Mouse (Mus musculus) ovary, postnatal 36 days (tissue): ENCODE results near the gene Olfr1347.
"Not testable (repeated sequence)": the region's sequence is repeated elsewhere in the genome, so short reads cannot be mapped to it uniquely, and the experiment has no call there.

ENCODE experiments used
- DNase-seq: peaks from one replicate; pipeline ENCODE4 v3.0.0; 2022; ENCODE audit warnings: low spot score, mixed read lengths

Olfr1347 gene

DNA sequence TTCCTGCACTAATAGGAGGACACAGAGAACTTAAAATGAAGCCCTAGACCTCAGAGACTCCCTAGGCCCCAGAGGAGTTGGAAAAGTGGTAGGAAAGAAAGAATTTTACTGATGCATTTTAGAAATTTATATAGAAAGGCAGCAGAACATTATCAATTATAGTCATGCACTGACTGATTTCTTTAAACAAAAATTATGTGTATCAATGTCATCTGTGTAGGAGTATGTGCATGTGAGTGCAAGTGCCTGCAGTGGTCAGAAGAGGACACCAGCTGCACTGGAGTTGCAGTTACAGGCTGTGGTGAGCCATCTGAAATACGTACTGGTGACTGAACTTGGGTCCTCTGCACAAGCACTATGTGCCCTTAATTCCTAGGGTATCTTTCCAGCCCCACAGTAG, at the start of gene Olfr1347:
TSS of gene Olfr1347 (minus strand) at position 101 of the 400 bp plus-strand sequence.
- no peak for DNase-seq

DNA sequence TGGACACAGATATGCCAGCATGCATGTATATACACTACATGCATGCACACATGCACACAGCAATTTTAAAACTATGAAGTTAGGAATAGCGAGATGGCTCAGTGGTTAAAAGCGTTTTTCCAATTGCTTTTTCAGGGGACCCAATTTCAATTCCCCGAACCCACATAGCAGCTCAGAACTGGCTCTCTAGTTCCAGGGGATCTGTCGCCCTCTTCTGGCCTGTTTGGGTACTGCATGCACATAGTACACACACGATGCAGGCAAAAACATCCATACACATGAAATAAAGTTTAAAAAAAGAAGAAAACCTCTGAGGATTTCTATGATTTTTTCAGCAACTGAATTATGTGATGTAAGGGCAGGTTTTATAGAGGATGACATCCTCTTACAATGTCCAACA, 26.6 kb upstream of the Olfr1347 start:
- no peak for DNase-seq

DNA sequence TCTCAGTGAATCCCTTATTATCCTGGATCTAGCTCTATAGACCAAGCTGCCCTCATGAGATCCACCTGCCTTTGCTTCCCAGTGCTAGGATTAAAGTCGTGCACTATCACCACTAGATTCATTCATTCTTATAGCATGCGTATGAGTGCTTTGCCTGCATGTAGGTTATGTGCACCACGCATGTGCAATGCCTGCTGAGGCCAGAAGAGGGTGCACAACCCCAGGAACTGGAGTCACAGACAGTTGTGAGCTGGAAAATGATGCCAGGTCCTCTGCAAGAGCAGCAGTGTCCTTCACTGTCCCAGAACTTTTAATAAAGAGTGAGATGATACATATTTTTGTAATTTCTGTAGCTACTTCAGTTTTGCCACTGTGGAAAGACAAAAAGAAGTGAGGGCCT, 25.4 kb upstream of the Olfr1347 start:
- no peak for DNase-seq

DNA sequence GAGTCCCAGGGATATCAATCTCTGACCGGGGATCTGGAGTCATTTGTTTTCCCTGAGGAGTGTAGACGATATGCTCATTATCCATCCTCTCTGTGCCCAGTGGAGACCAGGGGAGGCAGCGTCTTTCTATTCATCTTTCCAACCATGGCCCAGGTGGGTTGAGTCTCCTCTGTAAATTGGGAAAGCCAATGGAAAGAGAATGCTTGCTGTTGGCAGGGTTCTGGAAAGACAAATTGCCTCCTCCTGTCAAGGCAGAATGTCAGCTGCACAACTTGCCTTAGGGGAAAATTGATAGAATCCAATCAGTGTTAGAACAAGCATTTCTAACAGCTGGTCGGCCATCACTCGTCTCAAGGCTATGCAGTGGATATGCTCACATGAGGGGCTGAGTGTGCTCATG, 23.3 kb upstream of the Olfr1347 start, which contains the start of gene Olfr1349:
TSS of gene Olfr1349 (minus strand) at position 101 of the 400 bp plus-strand sequence.
- DNase-seq = no peak

DNA sequence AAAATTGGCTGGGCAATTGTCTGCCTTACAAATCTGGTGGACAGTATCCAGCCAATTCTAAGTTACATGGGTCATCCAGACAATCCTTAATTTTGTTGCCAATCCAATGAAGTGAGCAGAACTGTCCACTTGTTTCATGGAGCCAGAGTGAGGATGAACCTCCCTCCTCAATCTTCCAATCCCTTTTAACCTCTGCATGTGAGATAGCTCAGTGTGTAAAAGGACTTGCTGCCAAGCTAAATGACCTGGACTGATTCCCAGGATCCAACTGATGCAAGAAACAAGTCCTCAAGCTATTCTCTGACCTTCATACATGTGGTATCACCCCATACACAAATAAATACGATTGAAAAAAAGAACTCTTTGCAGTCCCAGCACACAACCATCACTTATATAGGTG, 22.1 kb upstream of the Olfr1347 start:
- no peak for DNase-seq

DNA sequence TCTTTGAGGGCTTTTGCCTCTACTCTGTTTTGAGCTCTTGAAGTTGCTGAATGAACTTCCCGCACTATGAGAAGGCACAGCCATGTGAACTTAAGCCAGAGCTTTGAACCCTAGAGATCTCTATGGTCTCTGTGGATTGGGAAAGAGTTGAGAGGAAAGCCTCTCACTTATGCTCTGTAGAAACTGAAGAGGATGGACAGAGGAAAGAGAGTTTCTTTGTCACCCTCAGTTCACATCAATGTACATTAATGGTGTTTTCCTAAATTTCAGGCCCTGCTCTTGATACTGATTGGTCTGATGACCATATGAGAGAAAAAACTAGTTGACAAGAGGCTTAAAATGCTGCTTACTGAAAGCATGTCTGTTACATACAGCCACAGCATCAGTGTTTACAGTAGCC, 9.1 kb upstream of the Olfr1347 start, which contains the start of gene Olfr1348:
TSS of gene Olfr1348 (minus strand) at position 101 of the 400 bp plus-strand sequence.
- DNase-seq = no peak

DNA sequence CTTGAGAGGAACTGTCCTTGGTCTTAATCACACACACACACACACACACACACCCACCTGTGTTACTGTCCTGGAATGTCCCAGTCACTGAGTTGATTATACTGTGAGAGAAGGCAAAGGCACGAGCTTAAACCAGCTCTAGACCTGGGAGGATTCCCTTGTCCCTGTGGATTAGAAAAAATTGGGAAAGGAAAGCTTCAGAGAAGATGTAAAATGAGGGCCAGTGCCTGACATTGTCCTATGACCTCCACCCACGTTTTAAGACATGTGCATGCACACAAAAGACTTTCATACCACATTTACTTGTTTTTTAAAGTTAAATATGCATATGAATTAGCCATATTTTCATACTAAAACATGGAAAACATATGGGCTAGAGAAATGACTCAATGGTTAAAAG, 12.7 kb downstream of the Olfr1347 start, which contains the start of gene Olfr5:
TSS of gene Olfr5 (minus strand) at position 101 of the 400 bp plus-strand sequence.
- DNase-seq = no peak

DNA sequence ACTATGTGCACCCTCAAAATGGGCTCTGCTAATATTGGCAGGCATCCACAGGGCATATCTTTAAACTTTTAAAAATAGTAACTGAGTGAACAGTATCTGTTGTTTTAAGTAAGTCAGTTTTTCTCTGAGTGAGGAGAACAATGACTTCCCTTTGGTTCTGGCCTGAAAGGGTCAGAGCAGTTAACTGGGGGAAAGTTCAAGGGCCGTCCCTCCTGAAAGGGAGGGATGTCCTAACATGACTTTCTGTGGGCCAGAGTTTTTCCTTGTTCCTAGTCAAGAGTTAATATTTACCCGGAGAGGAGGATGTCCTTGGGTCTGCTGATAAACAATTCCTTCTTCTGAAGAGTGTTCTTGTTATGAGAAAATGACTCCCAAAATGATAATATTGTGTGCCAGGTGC, 21.9 kb downstream of the Olfr1347 start:
- not testable (repeated sequence) for DNase-seq

DNA sequence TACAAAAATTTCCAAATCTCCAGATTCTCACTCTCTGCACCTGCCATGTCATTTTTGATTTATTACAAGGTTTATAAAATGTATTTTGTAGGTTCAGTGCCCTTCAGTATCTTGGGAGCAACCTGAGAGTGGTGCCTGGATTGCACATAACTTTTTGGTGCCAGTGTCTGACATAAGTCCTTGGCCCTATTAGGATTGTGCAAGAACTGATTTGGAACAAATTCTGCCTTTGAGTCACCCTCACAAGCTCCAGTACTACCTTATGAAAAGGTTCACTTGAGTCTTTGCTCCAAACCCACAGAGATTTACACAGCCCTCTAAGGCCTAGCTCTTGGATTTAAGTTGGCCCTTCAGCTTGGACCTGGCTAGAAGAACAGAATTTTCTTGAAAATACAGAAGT, 32.6 kb downstream of the Olfr1347 start, which contains the start of gene Olfr1346:
TSS of gene Olfr1346 (plus strand) at position 151 of the 400 bp plus-strand sequence.
- no peak for DNase-seq

DNA sequence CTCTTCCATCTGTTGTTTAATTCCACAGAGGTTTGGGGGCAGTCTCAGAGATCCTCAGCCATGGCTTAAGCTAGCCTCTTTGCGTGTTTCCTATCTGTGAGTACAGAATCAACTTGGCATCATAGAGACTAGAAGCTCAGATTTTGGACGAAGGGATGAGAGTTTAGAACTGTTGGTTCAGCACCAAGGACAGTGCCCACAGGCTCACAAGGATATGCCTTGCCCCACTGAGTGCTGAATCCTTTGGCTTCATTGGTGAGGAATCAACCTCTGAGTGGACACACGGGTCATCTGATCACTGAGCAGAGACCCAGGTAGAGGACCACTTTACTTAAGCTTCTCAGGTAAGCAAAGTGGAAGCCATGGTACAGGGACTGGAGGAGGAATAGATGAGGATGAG, 43.2 kb downstream of the Olfr1347 start:
- no peak for DNase-seq

DNA sequence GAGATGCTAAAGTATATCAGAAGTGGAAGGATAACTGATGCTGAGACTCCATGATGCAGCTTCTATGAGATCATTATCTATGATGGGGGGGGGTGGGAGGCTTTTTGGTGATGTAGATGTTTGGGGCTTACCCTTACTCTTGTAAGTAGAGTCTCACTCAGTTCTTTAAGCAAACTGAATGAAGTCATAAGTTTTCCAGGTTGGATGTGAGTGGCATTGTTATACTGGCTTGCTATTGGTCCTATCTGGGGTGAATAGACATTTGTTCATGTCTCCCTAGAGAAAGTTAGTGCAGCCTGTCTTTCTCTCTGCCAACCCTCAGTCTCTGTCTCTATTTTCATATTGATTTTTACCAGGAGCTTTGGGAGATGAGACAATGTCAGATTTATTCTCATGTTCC, 43.7 kb downstream of the Olfr1347 start, which contains the start of gene Olfr1336:
TSS of gene Olfr1336 (plus strand) at position 301 of the 400 bp plus-strand sequence.
- DNase-seq = no peak

DNA sequence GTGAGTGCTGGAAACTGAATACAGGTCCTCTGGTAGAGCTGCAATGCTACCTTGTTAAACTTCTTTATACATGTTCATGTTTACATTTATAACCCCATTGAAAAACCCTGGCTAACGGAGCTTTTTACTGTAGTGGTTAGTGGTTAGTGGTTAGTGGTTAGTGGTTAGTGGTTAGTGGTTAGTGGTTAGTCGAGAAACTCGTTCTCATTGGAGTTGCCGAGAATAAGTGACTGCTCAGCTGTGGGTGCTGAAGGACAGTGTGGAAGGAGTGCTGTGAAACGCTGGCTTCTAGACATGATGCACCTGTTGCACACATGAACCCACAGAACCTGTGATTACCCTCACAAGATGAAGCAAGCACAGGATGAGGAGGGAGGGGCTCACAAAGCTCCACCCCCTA, 51.8 kb downstream of the Olfr1347 start:
- DNase-seq = no peak

DNA sequence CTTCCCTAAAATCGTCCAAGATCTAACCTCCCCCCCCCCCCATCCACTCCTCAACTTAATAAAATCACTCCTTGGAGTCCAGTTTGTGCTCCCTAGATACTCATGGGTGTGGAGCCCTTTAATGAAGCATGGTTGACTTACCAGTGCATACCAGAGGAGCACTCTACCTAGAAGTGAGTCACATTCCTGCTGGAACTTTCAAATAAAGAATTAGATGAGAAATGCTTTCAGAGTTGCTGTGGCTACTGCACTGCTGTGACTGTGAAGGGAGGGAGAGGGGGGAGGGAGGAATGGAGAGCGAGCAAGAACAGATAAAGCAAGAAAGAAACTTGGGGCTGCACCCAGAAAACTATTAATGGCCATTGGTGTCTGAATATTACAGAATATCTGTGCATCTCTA, 58.4 kb downstream of the Olfr1347 start:
- no peak for DNase-seq

DNA sequence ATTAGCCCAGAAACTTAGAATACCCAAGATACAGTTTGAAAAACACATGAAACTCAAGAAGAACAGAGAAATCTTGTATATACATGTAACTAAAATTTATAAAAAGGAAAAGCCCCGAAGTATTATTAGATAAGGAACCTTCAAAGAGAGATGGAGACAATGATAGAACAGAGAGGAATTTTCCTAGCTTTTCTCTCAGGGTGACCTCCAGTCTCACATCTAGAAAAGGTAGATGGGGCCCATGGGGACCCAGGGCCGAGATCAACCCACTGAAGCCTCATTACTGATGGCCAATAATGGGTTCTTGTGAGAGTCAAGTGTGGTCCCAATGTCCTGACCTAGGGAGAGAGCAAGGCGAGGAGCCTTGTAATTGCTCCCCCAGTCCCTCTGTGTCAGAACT, 61.2 kb downstream of the Olfr1347 start, which contains the start of gene Olfr1344:
TSS of gene Olfr1344 (plus strand) at position 301 of the 400 bp plus-strand sequence.
- DNase-seq = no peak
